Mouse (Mus musculus) midbrain, embryonic 13.5 days (tissue): ENCODE measurements around the gene Fam117a. TPM values are rescaled to one million over a fixed set of nuclear protein-coding genes. Genes with fewer than 3 reads are reported as not detected.

Experiments used
- ATAC-seq: fragments of 200-750 bp; cut with Nextera tagmentation; 2 replicates; pipeline ENCODE4 v1.8.0; 2017; ENCODE audit warnings: mild to moderate bottlenecking, moderate TSS enrichment, moderate library complexity
- H3K27ac ChIP-seq: fragments of 300-500 bp; sonication (generic); 2 replicates; pipeline ENCODE4 v1.5.1; 2015; ENCODE audit warnings: inconsistent platforms, mild to moderate bottlenecking, moderate library complexity
- H3K27me3 ChIP-seq: fragments of 300-500 bp; sonication (generic); 2 replicates; pipeline ENCODE4 v1.6.1; 2015; ENCODE audit warnings: mild to moderate bottlenecking, inconsistent platforms
- H3K36me3 ChIP-seq: fragments of 300-500 bp; sonication (generic); 2 replicates; pipeline ENCODE4 v1.6.1; 2015; ENCODE audit warnings: mild to moderate bottlenecking, inconsistent platforms
- H3K4me1 ChIP-seq: fragments of 300-500 bp; sonication (generic); replicated peaks from 2 replicates; pipeline ENCODE4 v1.6.1; 2015; ENCODE audit warnings: inconsistent platforms
- H3K4me2 ChIP-seq: fragments of 300-500 bp; sonication (generic); replicated peaks from 2 replicates; pipeline ENCODE4 v1.6.1; 2015; ENCODE audit warnings: moderate library complexity, mild to moderate bottlenecking, inconsistent platforms
- H3K4me3 ChIP-seq: fragments of 300-500 bp; sonication (generic); replicated peaks from 2 replicates; pipeline ENCODE4 v1.5.1; 2015; ENCODE audit warnings: mild to moderate bottlenecking, inconsistent platforms
- H3K9ac ChIP-seq: fragments of 300-500 bp; sonication (generic); replicated peaks from 2 replicates; pipeline ENCODE4 v1.6.1; 2015; ENCODE audit warnings: mild to moderate bottlenecking, inconsistent platforms
- H3K9me3 ChIP-seq: fragments of 300-500 bp; sonication (generic); 2 replicates; pipeline ENCODE4 v1.6.1; 2016; ENCODE audit warnings: mild to moderate bottlenecking, inconsistent platforms
- WGBS: fragments of 180-500 bp; shearing (Covaris S2); methylation state at CpG from one replicate; pipeline ENCODE4 v1.1.7; 2015; 5-methylcytosine and 5-hydroxymethylcytosine counted together
- polyA plus RNA-seq: library from polyadenylated mRNA; unstranded; fragments of >200 nt; fragmentation: Nextera tagmentation; extraction: Ambion mirVana; gene quantifications from 2 replicates; pipeline ENCODE4 v1.2.1, GENCODE M21; 2015

The Fam117a gene
- polyA plus RNA-seq, 1 experiment from 2014 or later, result 2.8 TPM

DNA sequence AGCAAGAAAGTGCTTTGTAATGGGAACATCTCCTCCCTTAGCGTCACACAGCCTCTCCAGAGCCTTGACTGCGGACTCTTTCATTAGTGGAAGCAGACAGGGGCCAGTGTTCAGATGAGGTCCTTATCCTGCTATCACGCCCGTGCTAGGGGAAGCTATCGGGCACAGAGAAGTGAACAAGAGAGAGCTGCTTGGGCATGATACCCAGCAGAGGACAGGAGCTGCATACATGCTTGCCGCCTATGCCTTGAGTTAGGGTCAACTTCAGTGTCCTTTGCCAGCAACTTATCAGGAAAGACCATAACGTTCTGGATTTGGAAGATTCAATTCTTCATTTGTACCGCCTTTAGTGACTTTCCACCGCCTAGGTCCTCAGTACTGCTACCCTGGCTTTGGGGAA is 3.0 kb upstream of the Fam117a start:
- Histone ChIP-seq H3K9me3 (no peaks in the 10 kb centered on the region), H3K27ac (no peak overlapping the region), H3K27me3 (peaks cover 23% of the 10 kb centered on the region), H3K4me3 (no peak overlapping the region), H3K4me2 (no peak overlapping the region), H3K4me1 (peaks cover 11% of the 10 kb centered on the region), H3K9ac (no peak overlapping the region), H3K36me3 (no peaks in the 10 kb centered on the region)
- ATAC-seq, result no peak
- WGBS, result 82% methylated on average over 9 of the region's 9 CpGs

GRCm38 (mm10) chr11:95334448-95335060 is 2.3 kb upstream of the Fam117a start:
- Histone ChIP-seq H3K36me3 (no peaks in the 10 kb centered on the region), H3K9me3 (no peaks in the 10 kb centered on the region), H3K27ac (no peak overlapping the region), H3K9ac (no peak overlapping the region), H3K27me3 (peaks cover 24% of the 10 kb centered on the region), H3K4me2 (no peak overlapping the region), H3K4me3 (no peak overlapping the region), H3K4me1 (peaks cover 18% of the 10 kb centered on the region)
- 72% methylated on average over 5 of the region's 5 CpGs for WGBS
- no peak for ATAC-seq

DNA sequence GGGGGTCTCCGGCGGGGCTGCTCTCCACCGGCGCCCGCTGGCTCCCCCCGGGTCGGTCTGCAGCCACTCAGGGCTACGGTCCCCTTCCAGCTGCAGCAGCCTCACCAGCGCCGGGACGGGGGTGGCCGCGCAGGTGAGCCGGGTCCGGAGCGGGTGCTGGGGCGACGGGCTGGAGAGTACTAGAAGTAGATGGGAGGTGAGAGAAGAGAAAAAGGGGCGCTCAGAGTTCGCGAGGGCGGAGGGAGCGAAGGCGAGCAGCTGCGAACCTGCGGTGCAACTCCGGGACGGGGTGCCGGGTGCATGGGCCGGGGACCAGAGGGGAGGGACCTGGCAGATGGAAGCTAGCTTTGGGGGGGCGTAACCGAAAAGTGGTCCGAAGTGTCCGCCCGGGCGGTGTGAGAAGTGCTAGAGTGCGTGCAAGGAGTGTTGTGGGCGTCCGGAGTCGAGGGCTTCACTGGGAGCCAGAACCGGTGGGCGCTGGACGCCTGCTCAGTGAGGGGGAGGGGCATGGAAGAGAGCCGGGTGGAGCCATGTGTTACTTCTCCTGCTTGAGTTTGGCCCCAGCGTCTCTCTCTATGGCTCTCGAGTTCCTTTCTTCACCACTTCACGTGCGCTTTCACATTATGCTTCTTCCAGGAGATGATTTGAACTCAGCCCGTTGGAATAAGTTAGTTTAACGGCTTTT is 453 bp downstream of the Fam117a start:
- under 1% methylated on average over 47 of the region's 50 CpGs for WGBS
- H3K4me3 ChIP-seq, result peak overlapping the region; percentile 76
- H3K36me3 ChIP-seq, result no peaks in the 10 kb centered on the region
- no peaks in the 10 kb centered on the region for H3K9me3 ChIP-seq
- peak overlapping the region; percentile 96 for H3K4me2 ChIP-seq
- H3K4me1 ChIP-seq, result peaks cover 21% of the 10 kb centered on the region
- peaks cover 24% of the 10 kb centered on the region for H3K27me3 ChIP-seq
- peak; percentile 85 for ATAC-seq
- no peak overlapping the region; the same call in 1 of the 2 replicates for H3K27ac ChIP-seq
- H3K9ac ChIP-seq, result peak overlapping the region; percentile 74

DNA sequence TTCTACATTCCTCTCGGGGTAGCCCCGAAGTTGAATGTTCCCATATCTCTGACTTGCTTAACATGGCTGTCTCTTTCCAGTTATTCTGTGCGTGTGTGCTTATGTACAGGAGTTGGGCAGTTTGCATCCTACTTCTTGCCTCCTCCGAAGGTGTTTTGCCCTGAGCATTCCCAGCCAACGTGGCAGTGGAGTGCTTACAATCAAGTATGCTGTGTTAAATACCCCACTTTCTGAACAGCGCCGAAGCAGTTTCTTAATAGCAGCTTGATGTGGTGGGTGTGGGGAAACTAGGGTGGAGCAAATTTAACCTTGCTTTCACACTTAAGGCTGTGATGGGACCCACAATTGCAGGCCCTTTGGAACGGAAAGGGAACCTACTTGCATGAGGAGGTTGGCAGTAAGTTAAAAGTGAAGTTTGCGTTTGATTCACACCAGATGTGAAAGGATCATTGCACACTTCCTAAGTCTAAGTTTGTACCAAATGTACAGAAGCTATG is 1.1 kb downstream of the Fam117a start:
- Histone ChIP-seq H3K27me3 (peaks cover 24% of the 10 kb centered on the region), H3K36me3 (no peaks in the 10 kb centered on the region), H3K4me2 (peak overlapping the region; percentile 96), H3K4me3 (peak overlapping the region; percentile 76), H3K9ac (no peak overlapping the region), H3K9me3 (no peaks in the 10 kb centered on the region), H3K4me1 (peaks cover 21% of the 10 kb centered on the region), H3K27ac (no peak overlapping the region)
- ATAC-seq, result no peak
- 38% methylated on average over 9 of the region's 9 CpGs for whole genome bisulfite sequencing

DNA sequence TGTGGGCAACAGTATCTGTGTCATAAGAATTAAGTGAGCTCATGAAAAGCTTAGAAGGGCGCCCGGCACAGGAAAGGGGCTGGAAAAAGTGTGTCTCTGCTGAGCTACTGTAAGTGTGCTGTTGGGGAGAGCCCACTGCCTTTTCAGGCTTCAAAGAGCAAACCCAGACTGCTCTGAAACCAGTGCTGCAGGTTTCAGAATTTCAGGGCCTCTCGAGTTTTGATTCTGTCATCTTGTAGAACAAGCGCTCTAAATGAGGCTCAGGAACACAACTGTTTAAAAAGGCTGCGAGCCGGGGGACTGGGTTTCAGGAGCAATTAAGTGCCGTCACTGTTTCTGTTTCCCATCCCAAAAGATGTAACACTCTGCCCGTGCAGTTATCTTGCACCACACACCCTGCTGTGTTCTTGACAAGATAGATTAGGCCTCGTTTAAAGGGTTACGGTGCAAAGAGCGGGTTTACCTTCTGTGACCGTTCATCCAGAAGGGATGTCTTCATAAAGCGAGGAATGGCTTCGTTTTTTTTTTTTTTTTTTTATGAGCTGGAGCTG is 2.7 kb downstream of the Fam117a start:
- ATAC-seq, result no peak
- H3K36me3 ChIP-seq, result no peaks in the 10 kb centered on the region
- H3K9me3 ChIP-seq, result no peaks in the 10 kb centered on the region
- no peak overlapping the region for H3K4me2 ChIP-seq
- peaks cover 21% of the 10 kb centered on the region for H3K4me1 ChIP-seq
- H3K27me3 ChIP-seq, result peaks cover 24% of the 10 kb centered on the region
- H3K4me3 ChIP-seq, result no peak overlapping the region
- WGBS, result 26% methylated on average over 14 of the region's 14 CpGs
- H3K9ac ChIP-seq, result no peak overlapping the region
- H3K27ac ChIP-seq, result no peak overlapping the region

DNA sequence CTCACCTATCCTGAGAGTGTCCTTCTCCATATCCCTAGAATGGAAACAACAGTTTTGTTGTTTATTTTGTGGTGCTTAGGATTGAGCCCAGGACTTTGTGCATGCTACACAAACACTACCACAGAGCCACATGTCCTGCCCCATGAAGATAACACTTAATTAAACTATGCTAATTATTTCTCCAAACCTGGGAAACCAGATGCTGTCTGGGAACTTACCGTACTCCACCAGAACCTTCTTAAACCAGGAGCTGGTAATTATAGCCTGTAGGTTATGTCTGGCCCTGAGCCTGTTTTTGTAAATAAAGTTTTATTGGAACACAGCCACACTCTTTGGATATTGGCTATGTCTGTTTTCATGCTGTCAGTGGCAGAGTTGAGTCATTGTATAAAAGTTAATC is 3.4 kb downstream of the Fam117a start:
- Histone ChIP-seq H3K4me3 (no peak overlapping the region), H3K4me2 (no peak overlapping the region), H3K9me3 (no peaks in the 10 kb centered on the region), H3K9ac (no peak overlapping the region), H3K27ac (no peak overlapping the region), H3K4me1 (peaks cover 21% of the 10 kb centered on the region), H3K36me3 (no peaks in the 10 kb centered on the region), H3K27me3 (peaks cover 19% of the 10 kb centered on the region)
- 75% methylated on average over 1 of the region's 1 CpGs for WGBS
- ATAC-seq, result no peak

GRCm38 (mm10) chr11:95340664-95341063 is 3.8 kb downstream of the Fam117a start:
- Histone ChIP-seq H3K4me3 (no peak overlapping the region), H3K4me1 (peaks cover 21% of the 10 kb centered on the region), H3K27me3 (peaks cover 18% of the 10 kb centered on the region), H3K4me2 (no peak overlapping the region), H3K9me3 (no peaks in the 10 kb centered on the region), H3K9ac (no peak overlapping the region), H3K36me3 (no peaks in the 10 kb centered on the region), H3K27ac (no peak overlapping the region)
- ATAC-seq, result no peak
- 51% methylated on average over 5 of the region's 5 CpGs for WGBS

- no peak overlapping the region for H3K27ac ChIP-seq
- no peak overlapping the region for H3K4me3 ChIP-seq
- H3K9ac ChIP-seq, result no peak overlapping the region
- no peaks in the 10 kb centered on the region for H3K9me3 ChIP-seq
- no peak for ATAC-seq
- peaks cover 8% of the 10 kb centered on the region for H3K27me3 ChIP-seq
- H3K4me2 ChIP-seq, result no peak overlapping the region
- 0 out of 2 replicates have a peak, but pooled peaks cover 9% of the 10 kb centered on the region for H3K4me1 ChIP-seq
- no peaks in the 10 kb centered on the region for H3K36me3 ChIP-seq
- WGBS, result 77% methylated on average over 4 of the region's 4 CpGs
These were observed 6.4 kb downstream of the Fam117a start for GRCm38 (mm10) chr11:95343180-95343579.

- no peak overlapping the region for H3K27ac ChIP-seq
- H3K9me3 ChIP-seq, result no peaks in the 10 kb centered on the region
- no peak for ATAC-seq
- no peak overlapping the region for H3K4me3 ChIP-seq
- WGBS, result 77% methylated on average over 2 of the region's 2 CpGs
- H3K27me3 ChIP-seq, result no peaks in the 10 kb centered on the region
- no peak overlapping the region for H3K9ac ChIP-seq
- H3K36me3 ChIP-seq, result no peaks in the 10 kb centered on the region
- H3K4me2 ChIP-seq, result no peak overlapping the region
- 0 out of 2 replicates have a peak, but pooled peaks cover 6% of the 10 kb centered on the region for H3K4me1 ChIP-seq
These were observed 7.4 kb downstream of the Fam117a start for GRCm38 (mm10) chr11:95344181-95344580.

DNA sequence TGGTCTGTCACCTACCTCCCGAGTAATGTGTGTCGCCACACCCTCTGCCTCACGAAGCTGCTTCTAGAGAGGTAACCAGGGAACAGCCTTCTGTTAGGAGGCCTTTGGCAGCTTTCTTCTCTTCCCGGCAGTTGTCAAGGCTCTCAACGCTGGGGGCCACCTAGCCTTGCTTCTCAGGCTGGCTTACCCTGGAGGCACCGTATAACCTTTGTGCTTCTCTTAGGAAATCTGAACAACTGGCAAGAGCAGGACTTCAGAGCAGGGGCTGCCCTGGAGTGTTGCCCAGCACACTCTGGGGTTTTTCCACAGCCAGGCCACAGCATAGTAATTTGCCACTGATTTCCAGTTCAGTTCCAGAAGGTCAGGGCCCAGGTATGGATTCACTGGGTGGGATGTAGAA is 13.5 kb downstream of the Fam117a start:
- WGBS, result 73% methylated on average over 6 of the region's 6 CpGs
- Histone ChIP-seq H3K4me1 (no peaks in the 10 kb centered on the region), H3K27me3 (no peaks in the 10 kb centered on the region), H3K4me3 (no peak overlapping the region), H3K9ac (no peak overlapping the region), H3K36me3 (no peaks in the 10 kb centered on the region), H3K9me3 (no peaks in the 10 kb centered on the region), H3K4me2 (no peak overlapping the region), H3K27ac (no peak overlapping the region)
- ATAC-seq, result no peak

DNA sequence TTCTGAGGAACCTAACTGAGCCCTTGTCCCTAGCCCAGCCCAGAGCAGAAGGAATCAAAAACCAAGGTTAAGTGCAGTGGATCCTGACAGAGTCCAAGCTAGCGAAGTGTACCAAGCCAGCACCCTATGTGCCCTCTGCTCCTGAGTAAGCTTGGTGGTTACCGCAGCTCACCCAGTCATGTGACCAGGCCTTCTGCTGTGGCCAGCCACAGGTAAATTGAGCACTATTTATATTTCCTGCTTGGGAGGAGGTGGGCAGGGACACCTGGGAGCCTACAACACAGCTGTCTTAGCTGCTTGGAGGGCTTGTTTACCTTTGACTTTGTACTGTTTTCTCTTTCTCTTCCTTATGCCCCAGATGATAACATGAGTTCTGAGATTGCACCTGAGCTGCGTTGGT is 14.1 kb downstream of the Fam117a start:
- H3K4me2 ChIP-seq, result no peak overlapping the region
- H3K36me3 ChIP-seq, result no peaks in the 10 kb centered on the region
- no peaks in the 10 kb centered on the region for H3K4me1 ChIP-seq
- no peak overlapping the region for H3K27ac ChIP-seq
- WGBS, result 95% methylated on average over 3 of the region's 3 CpGs
- no peaks in the 10 kb centered on the region for H3K27me3 ChIP-seq
- no peak for ATAC-seq
- H3K9me3 ChIP-seq, result no peaks in the 10 kb centered on the region
- H3K9ac ChIP-seq, result no peak overlapping the region
- H3K4me3 ChIP-seq, result no peak overlapping the region

DNA sequence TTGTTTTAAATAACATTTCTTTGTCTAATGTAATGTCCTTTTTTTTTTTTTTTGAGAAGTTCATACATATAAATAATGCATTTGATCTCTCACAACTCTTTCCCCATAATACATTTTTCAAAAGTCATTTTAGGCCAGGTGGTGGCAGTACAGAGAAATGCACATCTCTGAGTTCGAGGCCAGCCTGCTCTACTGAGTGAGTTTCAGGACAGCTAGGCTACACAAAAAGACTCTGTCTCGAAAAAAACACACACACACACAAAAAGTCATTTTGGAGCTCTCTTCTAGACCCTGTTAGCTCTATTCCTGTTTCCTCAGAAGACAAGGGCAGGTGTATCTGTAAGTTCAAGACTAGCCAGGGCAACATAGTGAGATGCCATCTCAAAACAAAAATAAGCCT is 15.9 kb downstream of the Fam117a start:
- Histone ChIP-seq H3K9me3 (no peaks in the 10 kb centered on the region), H3K36me3 (no peaks in the 10 kb centered on the region), H3K4me1 (peaks cover 3% of the 10 kb centered on the region; the same call in 1 of the 2 replicates), H3K4me3 (no peak overlapping the region), H3K27me3 (no peaks in the 10 kb centered on the region), H3K27ac (no peak overlapping the region), H3K9ac (no peak overlapping the region), H3K4me2 (no peak overlapping the region)
- no peak for ATAC-seq
- 85% methylated on average over 2 of the region's 2 CpGs for WGBS
